ENCODE assay signal across 13 mouse cellular contexts in genomic region chr15:81304006-81304405, GRCm38 (mm10).
"Had no signal": no experiment of that assay in that cellular context is flagged by ENCODE, and none has a peak within 500 bp of the region (broad histone marks: within the 10 kb centered on the region; RNA-seq: fewer than 3 reads in every experiment).

No protein-coding gene starts in this region.

- H3K4me2 ChIP-seq: kidney, embryonic 15.5 days; limb, embryonic 12.5 days; midbrain, embryonic 12.5 days; neural tube, embryonic 15.5 days had no signal

- ATAC-seq: inflammation-experienced regulatory T-cells, adult 6 months; intestine, postnatal 0 days had no signal

- H3K9me3 ChIP-seq: kidney, embryonic 15.5 days; midbrain, embryonic 12.5 days; neural tube, embryonic 15.5 days had no signal

- H3K27ac ChIP-seq: kidney, embryonic 15.5 days; limb, embryonic 12.5 days; liver, embryonic 14.5 days; midbrain, embryonic 12.5 days; neural tube, embryonic 15.5 days had no signal

- H3K36me3 ChIP-seq: kidney, embryonic 15.5 days; limb, embryonic 12.5 days; midbrain, embryonic 12.5 days; neural tube, embryonic 15.5 days had no signal

- H3K27me3 ChIP-seq: kidney, embryonic 15.5 days; limb, embryonic 12.5 days; midbrain, embryonic 12.5 days; neural tube, embryonic 15.5 days had no signal

- DNase-seq: kidney, postnatal 25 days; liver; lung, adult 18-20 months; lung, postnatal 4 days; right cerebral cortex, adult 18-20 months; right cerebral cortex, postnatal 25 days had no signal

- H3K4me1 ChIP-seq: midbrain, embryonic 12.5 days had no signal

- H3K4me3 ChIP-seq: kidney, embryonic 15.5 days; limb, embryonic 12.5 days; midbrain, embryonic 12.5 days; neural tube, embryonic 15.5 days had no signal

- H3K9ac ChIP-seq: kidney, embryonic 15.5 days; limb, embryonic 12.5 days; liver, embryonic 14.5 days; midbrain, embryonic 12.5 days; neural tube, embryonic 15.5 days had no signal
